Mouse (Mus musculus): ENCODE measurements around the gene Trpc4ap. TPM values are rescaled to one million over a fixed set of nuclear protein-coding genes. Genes with fewer than 3 reads are reported as not detected.

Trpc4ap gene
- total RNA-seq, 1 experiment, result 50.0 TPM

GRCm38 (mm10) chr2:155592137-155592853, 99.9 kb downstream of the Trpc4ap start, which contains the start of gene Gss:
Gene Gss, minus strand, starts transcription at chr2:155592810.
- H3K4me1 ChIP-seq (ENCODE audit: control insufficient read depth in 2 of 2, insufficient read depth in 2 of 2, low read length in 2 of 2, poor library complexity in 1 of 2), result peaks cover 8 to 12% of the 10 kb centered on the region in 2 experiments
- TF ChIP-seq HCFC1 (IDR thresholded peaks at IDR 0.05; ENCODE audit: borderline replicate concordance, insufficient read depth, low read length), result peak; percentile 66
- TF ChIP-seq CHD2 (IDR thresholded peaks at IDR 0.05; ENCODE audit: low read depth, low read length), result no peak
- TF ChIP-seq MAFK (IDR thresholded peaks at IDR 0.05; ENCODE audit: insufficient read depth, low read depth, low read length), result no peak
- TF ChIP-seq ZNF384 (IDR thresholded peaks at IDR 0.05; ENCODE audit: low read depth, low read length), result no peak
- H3K4me3 ChIP-seq (ENCODE audit: insufficient read depth in 1 of 2, low read depth in 1 of 2, low read length in 2 of 2, poor library complexity in 1 of 2, severe bottlenecking in 1 of 2), result peak within 1 kb of the TSS; percentile 71 to 89
- peak; percentile 92 for DNase-seq (ENCODE audit: low read depth, low spot score)
- no peaks in the 10 kb centered on the region for H3K36me3 ChIP-seq (ENCODE audit: control insufficient read depth, insufficient read depth, low read length, poor library complexity, severe bottlenecking)
- in situ Hi-C loops (cut with MboI; ENCODE audit: low sequenced_read_pairs in 2 of 2, unreplicated experiment in 2 of 2), result no loop called here
- H3K9me3 ChIP-seq (ENCODE audit: control insufficient read depth, insufficient read depth, low read depth, low read length), result no peaks in the 10 kb centered on the region
- peak within 1 kb of the TSS; percentile 82 for H3K9ac ChIP-seq (ENCODE audit: insufficient read depth, low read depth, low read length, poor library complexity, severe bottlenecking)
- peak within 1 kb of the TSS; percentile 40 for H3K27ac ChIP-seq (ENCODE audit: insufficient read depth, low read depth, low read length, poor library complexity, severe bottlenecking)

- TF ChIP-seq ZC3H11A (IDR thresholded peaks at IDR 0.05; ENCODE audit: borderline replicate concordance, low read depth, low read length) (no peak), HCFC1 (IDR thresholded peaks at IDR 0.05; ENCODE audit: borderline replicate concordance, insufficient read depth, low read length) (no peak)
- in situ Hi-C loops (cut with MboI; ENCODE audit: low sequenced_read_pairs in 2 of 2, unreplicated experiment in 2 of 2), result no loop called here
- DNase-seq (ENCODE audit: low read depth, low spot score), result no peak
- no peaks in the 10 kb centered on the region for H3K36me3 ChIP-seq (ENCODE audit: control insufficient read depth, insufficient read depth, low read length, poor library complexity, severe bottlenecking)
- H3K27ac ChIP-seq (ENCODE audit: insufficient read depth, low read depth, low read length, poor library complexity, severe bottlenecking), result no peak overlapping the region
- peak overlapping the region; percentile 71 to 89 for H3K4me3 ChIP-seq (ENCODE audit: insufficient read depth in 1 of 2, low read depth in 1 of 2, low read length in 2 of 2, poor library complexity in 1 of 2, severe bottlenecking in 1 of 2)
- H3K9me3 ChIP-seq (ENCODE audit: control insufficient read depth, insufficient read depth, low read depth, low read length), result no peaks in the 10 kb centered on the region
- H3K4me1 ChIP-seq (ENCODE audit: control insufficient read depth in 2 of 2, insufficient read depth in 2 of 2, low read length in 2 of 2, poor library complexity in 1 of 2), result peaks cover 8 to 12% of the 10 kb centered on the region in 2 experiments
- peak overlapping the region; percentile 82; the same call in 1 of the 2 replicates for H3K9ac ChIP-seq (ENCODE audit: insufficient read depth, low read depth, low read length, poor library complexity, severe bottlenecking)
These were observed 100.5 kb downstream of the Trpc4ap start for GRCm38 (mm10) chr2:155591676-155592075.

GRCm38 (mm10) chr2:155590876-155591275, 101.3 kb downstream of the Trpc4ap start:
- TF ChIP-seq HCFC1 (IDR thresholded peaks at IDR 0.05; ENCODE audit: borderline replicate concordance, insufficient read depth, low read length), result no peak
- TF ChIP-seq ZNF384 (IDR thresholded peaks at IDR 0.05; ENCODE audit: low read depth, low read length), result no peak
- no peak for TF ChIP-seq MAFK (IDR thresholded peaks at IDR 0.05; ENCODE audit: insufficient read depth, low read depth, low read length)
- TF ChIP-seq CHD2 (IDR thresholded peaks at IDR 0.05; ENCODE audit: low read depth, low read length), result no peak
- no peak for TF ChIP-seq ZC3H11A (IDR thresholded peaks at IDR 0.05; ENCODE audit: borderline replicate concordance, low read depth, low read length)
- no peak for DNase-seq (ENCODE audit: low read depth, low spot score)
- no peak overlapping the region for H3K9ac ChIP-seq (ENCODE audit: insufficient read depth, low read depth, low read length, poor library complexity, severe bottlenecking)
- H3K27ac ChIP-seq (ENCODE audit: insufficient read depth, low read depth, low read length, poor library complexity, severe bottlenecking), result 0 out of 2 replicates have a peak overlapping the region, but pooled peaks have one; percentile 61
- no peaks in the 10 kb centered on the region for H3K36me3 ChIP-seq (ENCODE audit: control insufficient read depth, insufficient read depth, low read length, poor library complexity, severe bottlenecking)
- H3K4me1 ChIP-seq (ENCODE audit: control insufficient read depth in 2 of 2, insufficient read depth in 2 of 2, low read length in 2 of 2, poor library complexity in 1 of 2), result peaks cover 8 to 12% of the 10 kb centered on the region in 2 experiments
- no peaks in the 10 kb centered on the region for H3K9me3 ChIP-seq (ENCODE audit: control insufficient read depth, insufficient read depth, low read depth, low read length)
- H3K4me3 ChIP-seq (ENCODE audit: insufficient read depth in 1 of 2, low read depth in 1 of 2, low read length in 2 of 2, poor library complexity in 1 of 2, severe bottlenecking in 1 of 2), result no peak overlapping the region
- in situ Hi-C loops (cut with MboI; ENCODE audit: low sequenced_read_pairs in 2 of 2, unreplicated experiment in 2 of 2), result no loop called here

GRCm38 (mm10) chr2:155589521-155589920, 102.7 kb downstream of the Trpc4ap start:
- no peak overlapping the region; the same call in 1 of the 2 replicates for H3K9ac ChIP-seq (ENCODE audit: insufficient read depth, low read depth, low read length, poor library complexity, severe bottlenecking)
- in situ Hi-C loops (cut with MboI; ENCODE audit: low sequenced_read_pairs in 2 of 2, unreplicated experiment in 2 of 2), result no loop called here
- no peak for DNase-seq (ENCODE audit: low read depth, low spot score)
- H3K4me1 ChIP-seq (ENCODE audit: control insufficient read depth in 2 of 2, insufficient read depth in 2 of 2, low read length in 2 of 2, poor library complexity in 1 of 2), result peaks cover 12 to 16% of the 10 kb centered on the region in 2 experiments
- no peaks in the 10 kb centered on the region for H3K36me3 ChIP-seq (ENCODE audit: control insufficient read depth, insufficient read depth, low read length, poor library complexity, severe bottlenecking)
- TF ChIP-seq MAFK (IDR thresholded peaks at IDR 0.05; ENCODE audit: insufficient read depth, low read depth, low read length) (no peak), ZNF384 (IDR thresholded peaks at IDR 0.05; ENCODE audit: low read depth, low read length) (no peak), HCFC1 (IDR thresholded peaks at IDR 0.05; ENCODE audit: borderline replicate concordance, insufficient read depth, low read length) (no peak), CHD2 (IDR thresholded peaks at IDR 0.05; ENCODE audit: low read depth, low read length) (no peak), ZC3H11A (IDR thresholded peaks at IDR 0.05; ENCODE audit: borderline replicate concordance, low read depth, low read length) (no peak)
- no peak overlapping the region for H3K4me3 ChIP-seq (ENCODE audit: insufficient read depth in 1 of 2, low read depth in 1 of 2, low read length in 2 of 2, poor library complexity in 1 of 2, severe bottlenecking in 1 of 2)
- H3K27ac ChIP-seq (ENCODE audit: insufficient read depth, low read depth, low read length, poor library complexity, severe bottlenecking), result peak overlapping the region; percentile 48; the same call in 1 of the 2 replicates
- no peaks in the 10 kb centered on the region for H3K9me3 ChIP-seq (ENCODE audit: control insufficient read depth, insufficient read depth, low read depth, low read length)
